Mouse (Mus musculus) heart, postnatal 0 days (tissue): ENCODE results near the gene Tmem150a.

Experiments used
- CTCF ChIP-seq: IDR thresholded peaks from 2 replicates; pipeline ENCODE4 v1.5.1; 2016; ENCODE audit warnings: antibody characterized with exemption, control low read depth, low read depth
- EP300 ChIP-seq: IDR thresholded peaks from 2 replicates; pipeline ENCODE4 v1.6.1; 2016; ENCODE audit warnings: antibody characterized with exemption, low read depth

DNA sequence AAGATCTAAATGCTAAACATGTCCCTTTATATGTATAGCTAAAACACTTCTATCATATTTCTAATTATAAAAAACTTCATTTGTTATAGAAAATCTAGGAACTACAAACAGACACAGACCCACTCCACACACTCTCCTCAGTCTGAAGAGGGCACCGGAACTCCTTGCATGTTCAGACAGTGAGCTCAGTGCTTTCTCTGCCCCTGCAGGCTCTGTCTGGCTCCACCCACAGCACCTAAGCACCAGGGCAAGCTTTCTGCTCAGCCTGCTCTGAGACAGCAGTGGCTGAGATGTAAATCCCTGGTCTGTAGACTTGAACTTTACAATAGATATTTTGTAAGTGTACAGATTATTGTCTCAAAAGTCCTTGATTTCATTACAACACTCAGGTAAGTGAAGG lies 39.2 kb upstream of the Tmem150a start:
- TF ChIP-seq CTCF (no peak), EP300 (no peak)
